Mouse (Mus musculus) WW6 (cell line): ENCODE measurements around the gene Ifi27.
"Not testable (repeated sequence)": the region's sequence is repeated elsewhere in the genome, so short reads cannot be mapped to it uniquely, and the experiment has no call there.

Experiments used
- DNase-seq: peaks from one replicate; pipeline ENCODE4 v3.0.0-alpha.2; 2013; ENCODE audit warnings: low read depth, low spot score

Ifi27 gene

GRCm38 (mm10) chr12:103433986-103434731 lies at the start of gene Ifi27:
Ifi27 (plus strand) TSS chr12:103434211.
- DNase-seq: no peak

- peak; percentile 85 for DNase-seq
Measured at GRCm38 (mm10) chr12:103388505-103389347, 45.3 kb upstream of the Ifi27 start, which contains the start of gene Otub2. Otub2 (plus strand) TSS chr12:103388682.

- no peak for DNase-seq
Measured at GRCm38 (mm10) chr12:103389348-103389727, 44.7 kb upstream of the Ifi27 start.

GRCm38 (mm10) chr12:103389982-103390381 lies 44.0 kb upstream of the Ifi27 start:
- DNase-seq: no peak

GRCm38 (mm10) chr12:103391098-103391497 lies 42.9 kb upstream of the Ifi27 start:
- no peak for DNase-seq

- DNase-seq: no peak
Measured at GRCm38 (mm10) chr12:103393528-103393927, 40.5 kb upstream of the Ifi27 start.

- DNase-seq: no peak
Measured at GRCm38 (mm10) chr12:103395486-103396275, 38.3 kb upstream of the Ifi27 start.

- DNase-seq: no peak
Measured at GRCm38 (mm10) chr12:103396751-103397150, 37.3 kb upstream of the Ifi27 start.

- no peak for DNase-seq
Measured at GRCm38 (mm10) chr12:103404131-103404530, 29.9 kb upstream of the Ifi27 start.

- no peak for DNase-seq
Measured at GRCm38 (mm10) chr12:103407720-103408119, 26.3 kb upstream of the Ifi27 start, which contains the start of gene 9330161L09Rik. 9330161L09Rik (minus strand) TSS chr12:103407820.

- DNase-seq: no peak
Measured at GRCm38 (mm10) chr12:103408144-103408543, 25.9 kb upstream of the Ifi27 start.

GRCm38 (mm10) chr12:103425016-103425728 lies 8.8 kb upstream of the Ifi27 start:
- DNase-seq: no peak

- peak; percentile 89 for DNase-seq
Measured at GRCm38 (mm10) chr12:103425729-103426470, 8.1 kb upstream of the Ifi27 start, which contains the start of gene Ddx24. Ddx24 (minus strand) TSS chr12:103425830.

GRCm38 (mm10) chr12:103426710-103427109 lies 7.3 kb upstream of the Ifi27 start:
- no peak for DNase-seq

GRCm38 (mm10) chr12:103433430-103433829 lies 581 bp upstream of the Ifi27 start:
- DNase-seq: no peak

GRCm38 (mm10) chr12:103434861-103435260 lies 850 bp downstream of the Ifi27 start:
- DNase-seq: no peak

GRCm38 (mm10) chr12:103437601-103438000 lies 3.6 kb downstream of the Ifi27 start:
- no peak for DNase-seq

- no peak for DNase-seq
Measured at GRCm38 (mm10) chr12:103443524-103443923, 9.5 kb downstream of the Ifi27 start, which contains the start of gene Ifi27l2a. Ifi27l2a (minus strand) TSS chr12:103443680.

GRCm38 (mm10) chr12:103444261-103444660 lies 10.2 kb downstream of the Ifi27 start:
- not testable (repeated sequence) for DNase-seq

GRCm38 (mm10) chr12:103445060-103445459 lies 11.0 kb downstream of the Ifi27 start:
- DNase-seq: no peak
